In the genomic region with DNA sequence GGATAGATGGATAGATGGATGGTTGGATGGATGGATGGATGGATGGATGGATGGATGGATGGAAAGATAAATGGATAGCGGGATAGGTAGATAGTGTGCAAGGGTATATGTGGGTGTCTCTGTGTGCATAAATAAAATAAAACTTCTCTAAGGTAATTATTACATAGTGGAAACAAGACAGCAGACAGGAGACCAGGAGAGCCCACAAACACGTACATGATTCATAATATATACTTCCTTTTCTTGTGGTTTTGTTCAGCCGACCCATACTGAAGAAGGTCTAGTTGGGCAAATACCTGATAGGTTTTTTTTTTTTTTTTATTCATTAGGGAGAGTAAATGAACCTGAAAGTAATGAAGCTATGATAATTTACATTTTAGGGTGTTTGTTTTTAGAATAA, we compare ENCODE assay signal across 23 mouse cellular contexts. TPM values are rescaled to one million over a fixed set of nuclear protein-coding genes. Genes with fewer than 3 reads are reported as not detected.
"Had no signal": no experiment of that assay in that cellular context is flagged by ENCODE, and none has a peak within 500 bp of the region (broad histone marks: within the 10 kb centered on the region; RNA-seq: fewer than 3 reads in every experiment).

No protein-coding gene starts in this region.

- H3K27ac ChIP-seq: hindbrain, embryonic 12.5 days; intestine, embryonic 15.5 days; limb, embryonic 13.5 days; limb, embryonic 15.5 days; liver, embryonic 12.5 days; liver, embryonic 14.5 days had no signal

- H3K36me3 ChIP-seq: heart, embryonic 10.5 days; heart, embryonic 12.5 days; hindbrain, embryonic 10.5 days; hindbrain, embryonic 12.5 days; intestine, embryonic 15.5 days; limb, embryonic 13.5 days; limb, embryonic 15.5 days; liver, embryonic 12.5 days had no signal

- H3K27me3 ChIP-seq: heart, embryonic 12.5 days; hindbrain, embryonic 12.5 days; intestine, embryonic 15.5 days; limb, embryonic 13.5 days; limb, embryonic 15.5 days; liver, embryonic 12.5 days had no signal

- H3K4me1 ChIP-seq: liver, embryonic 12.5 days had no signal

- ATAC-seq: hindbrain, embryonic 16.5 days; intestine, embryonic 15.5 days; intestine, postnatal 0 days; liver, embryonic 12.5 days had no signal

- DNase-seq: gastrocnemius, postnatal 14 days; gastrocnemius, postnatal 36 days; heart, adult 18-20 months; heart, postnatal 10 days; kidney, adult 18-20 months; kidney, adult 8-10 months; kidney, postnatal 10 days; kidney, postnatal 36 days; layer of hippocampus, adult 9-11 months; left cerebral cortex, postnatal 4 days had no signal

- H3K4me3 ChIP-seq: heart, embryonic 10.5 days; heart, embryonic 12.5 days; hindbrain, embryonic 10.5 days; hindbrain, embryonic 12.5 days; intestine, embryonic 15.5 days; limb, embryonic 13.5 days; limb, embryonic 15.5 days; liver, embryonic 12.5 days had no signal

RNA-seq across cellular contexts. Expression of a gene that starts 15.8 kb away (rescaled TPM):
- total RNA-seq: liver, adult 2 months had no signal
- polyA plus RNA-seq: hindbrain, embryonic 10.5 days; hindbrain, embryonic 12.5 days; kidney, embryonic 14.5 days had no signal
